Mouse (Mus musculus): Measurements from ENCODE around the gene Arhgap6. TPM values are rescaled to one million over a fixed set of nuclear protein-coding genes. Genes with fewer than 3 reads are reported as not detected.

Arhgap6 gene
- polyA plus RNA-seq, 1 experiment from 2014 or later, result 5.0 TPM

- Histone ChIP-seq H3K36me3 (ENCODE audit: control insufficient read depth, insufficient read depth, low read length) (no peaks in the 10 kb centered on the region), H3K4me1 (ENCODE audit: control insufficient read depth, insufficient read depth, low read length) (no peaks in the 10 kb centered on the region), H3K4me3 (ENCODE audit: low read depth, low read length) (no peak overlapping the region), H3K9ac (replicated peaks; ENCODE audit: low read depth, low read length) (no peak overlapping the region), H3K4me2 (ENCODE audit: low read depth, low read length) (no peak overlapping the region), H3K9me3 (ENCODE audit: control insufficient read depth, low read length) (no peaks in the 10 kb centered on the region), H3K27me3 (ENCODE audit: control insufficient read depth, insufficient read depth, low read length) (no peaks in the 10 kb centered on the region), H3K27ac (ENCODE audit: low read depth, low read length) (no peak overlapping the region)
- no peak for ATAC-seq (ENCODE audit: low read depth)
- 78% methylated on average over 4 of the region's 4 CpGs for WGBS
Observed at GRCm38 (mm10) chrX:169112662-169113061, 317.8 kb downstream of the Arhgap6 start.

- no peak for ATAC-seq (ENCODE audit: low read depth)
Observed at GRCm38 (mm10) chrX:169123115-169123772, 328.3 kb downstream of the Arhgap6 start.

GRCm38 (mm10) chrX:169123773-169124151 lies 328.9 kb downstream of the Arhgap6 start:
- WGBS, result 76% methylated on average over 3 of the region's 3 CpGs
- no peak for ATAC-seq (ENCODE audit: low read depth)

More at GRCm38 (mm10) chrX:169123115-169123772, 328.3 kb downstream of the Arhgap6 start:
- 86% methylated on average over 4 of the region's 4 CpGs for WGBS
- no peaks in the 10 kb centered on the region for H3K9me3 ChIP-seq (ENCODE audit: control insufficient read depth, low read length)
- no peak overlapping the region for H3K27ac ChIP-seq (ENCODE audit: low read depth, low read length)
- no peaks in the 10 kb centered on the region for H3K36me3 ChIP-seq (ENCODE audit: control insufficient read depth, insufficient read depth, low read length)
- no peaks in the 10 kb centered on the region for H3K27me3 ChIP-seq (ENCODE audit: control insufficient read depth, insufficient read depth, low read length)
- no peak overlapping the region for H3K9ac ChIP-seq (replicated peaks; ENCODE audit: low read depth, low read length)
- no peak overlapping the region for H3K4me3 ChIP-seq (ENCODE audit: low read depth, low read length)
- H3K4me2 ChIP-seq (ENCODE audit: low read depth, low read length), result no peak overlapping the region
- H3K4me1 ChIP-seq (ENCODE audit: control insufficient read depth, insufficient read depth, low read length), result no peaks in the 10 kb centered on the region

GRCm38 (mm10) chrX:169139758-169140157 lies 344.9 kb downstream of the Arhgap6 start:
- no peak overlapping the region for H3K4me2 ChIP-seq (ENCODE audit: low read depth, low read length)
- no peak overlapping the region for H3K9ac ChIP-seq (replicated peaks; ENCODE audit: low read depth, low read length)
- H3K9me3 ChIP-seq (ENCODE audit: control insufficient read depth, low read length), result no peaks in the 10 kb centered on the region
- WGBS, result 86% methylated on average over 7 of the region's 7 CpGs
- H3K36me3 ChIP-seq (ENCODE audit: control insufficient read depth, insufficient read depth, low read length), result no peaks in the 10 kb centered on the region
- no peaks in the 10 kb centered on the region for H3K4me1 ChIP-seq (ENCODE audit: control insufficient read depth, insufficient read depth, low read length)
- no peak overlapping the region for H3K4me3 ChIP-seq (ENCODE audit: low read depth, low read length)
- H3K27ac ChIP-seq (ENCODE audit: low read depth, low read length), result no peak overlapping the region
- no peak for ATAC-seq (ENCODE audit: low read depth)
- H3K27me3 ChIP-seq (ENCODE audit: control insufficient read depth, insufficient read depth, low read length), result no peaks in the 10 kb centered on the region

More at GRCm38 (mm10) chrX:169123773-169124151, 328.9 kb downstream of the Arhgap6 start:
- Histone ChIP-seq H3K4me3 (ENCODE audit: low read depth, low read length) (no peak overlapping the region), H3K27ac (ENCODE audit: low read depth, low read length) (no peak overlapping the region), H3K36me3 (ENCODE audit: control insufficient read depth, insufficient read depth, low read length) (no peaks in the 10 kb centered on the region), H3K9ac (replicated peaks; ENCODE audit: low read depth, low read length) (no peak overlapping the region), H3K4me2 (ENCODE audit: low read depth, low read length) (no peak overlapping the region), H3K27me3 (ENCODE audit: control insufficient read depth, insufficient read depth, low read length) (no peaks in the 10 kb centered on the region), H3K9me3 (ENCODE audit: control insufficient read depth, low read length) (no peaks in the 10 kb centered on the region), H3K4me1 (ENCODE audit: control insufficient read depth, insufficient read depth, low read length) (no peaks in the 10 kb centered on the region)

GRCm38 (mm10) chrX:169140467-169140866 lies 345.6 kb downstream of the Arhgap6 start:
- Histone ChIP-seq H3K4me3 (ENCODE audit: low read depth, low read length) (no peak overlapping the region), H3K4me2 (ENCODE audit: low read depth, low read length) (no peak overlapping the region), H3K36me3 (ENCODE audit: control insufficient read depth, insufficient read depth, low read length) (no peaks in the 10 kb centered on the region), H3K4me1 (ENCODE audit: control insufficient read depth, insufficient read depth, low read length) (no peaks in the 10 kb centered on the region), H3K27me3 (ENCODE audit: control insufficient read depth, insufficient read depth, low read length) (no peaks in the 10 kb centered on the region), H3K9ac (replicated peaks; ENCODE audit: low read depth, low read length) (no peak overlapping the region), H3K9me3 (ENCODE audit: control insufficient read depth, low read length) (no peaks in the 10 kb centered on the region), H3K27ac (ENCODE audit: low read depth, low read length) (no peak overlapping the region)
- ATAC-seq (ENCODE audit: low read depth), result no peak
- 90% methylated on average over 9 of the region's 9 CpGs for WGBS

GRCm38 (mm10) chrX:169153805-169154204 lies 358.9 kb downstream of the Arhgap6 start:
- H3K27ac ChIP-seq (ENCODE audit: low read depth, low read length), result no peak overlapping the region
- H3K4me2 ChIP-seq (ENCODE audit: low read depth, low read length), result no peak overlapping the region
- H3K36me3 ChIP-seq (ENCODE audit: control insufficient read depth, insufficient read depth, low read length), result no peaks in the 10 kb centered on the region
- no peak overlapping the region for H3K4me3 ChIP-seq (ENCODE audit: low read depth, low read length)
- H3K27me3 ChIP-seq (ENCODE audit: control insufficient read depth, insufficient read depth, low read length), result no peaks in the 10 kb centered on the region
- no peak overlapping the region for H3K9ac ChIP-seq (replicated peaks; ENCODE audit: low read depth, low read length)
- ATAC-seq (ENCODE audit: low read depth), result no peak
- no peaks in the 10 kb centered on the region for H3K4me1 ChIP-seq (ENCODE audit: control insufficient read depth, insufficient read depth, low read length)
- no peaks in the 10 kb centered on the region for H3K9me3 ChIP-seq (ENCODE audit: control insufficient read depth, low read length)

- Histone ChIP-seq H3K9me3 (ENCODE audit: control insufficient read depth, low read length) (no peaks in the 10 kb centered on the region), H3K9ac (replicated peaks; ENCODE audit: low read depth, low read length) (no peak overlapping the region), H3K4me1 (ENCODE audit: control insufficient read depth, insufficient read depth, low read length) (no peaks in the 10 kb centered on the region), H3K4me3 (ENCODE audit: low read depth, low read length) (no peak overlapping the region), H3K27ac (ENCODE audit: low read depth, low read length) (no peak overlapping the region), H3K27me3 (ENCODE audit: control insufficient read depth, insufficient read depth, low read length) (no peaks in the 10 kb centered on the region), H3K4me2 (ENCODE audit: low read depth, low read length) (no peak overlapping the region), H3K36me3 (ENCODE audit: control insufficient read depth, insufficient read depth, low read length) (no peaks in the 10 kb centered on the region)
- no peak for ATAC-seq (ENCODE audit: low read depth)
- WGBS, result 87% methylated on average over 6 of the region's 6 CpGs
Observed at GRCm38 (mm10) chrX:169158385-169158784, 363.5 kb downstream of the Arhgap6 start.

GRCm38 (mm10) chrX:169170981-169171380 lies 376.1 kb downstream of the Arhgap6 start:
- no peaks in the 10 kb centered on the region for H3K27me3 ChIP-seq (ENCODE audit: control insufficient read depth, insufficient read depth, low read length)
- ATAC-seq (ENCODE audit: low read depth), result no peak
- H3K9me3 ChIP-seq (ENCODE audit: control insufficient read depth, low read length), result no peaks in the 10 kb centered on the region
- H3K36me3 ChIP-seq (ENCODE audit: control insufficient read depth, insufficient read depth, low read length), result no peaks in the 10 kb centered on the region
- WGBS, result 88% methylated on average over 2 of the region's 2 CpGs
- H3K4me1 ChIP-seq (ENCODE audit: control insufficient read depth, insufficient read depth, low read length), result no peaks in the 10 kb centered on the region
- no peak overlapping the region for H3K4me3 ChIP-seq (ENCODE audit: low read depth, low read length)
- no peak overlapping the region for H3K27ac ChIP-seq (ENCODE audit: low read depth, low read length)
- no peak overlapping the region for H3K9ac ChIP-seq (replicated peaks; ENCODE audit: low read depth, low read length)
- no peak overlapping the region for H3K4me2 ChIP-seq (ENCODE audit: low read depth, low read length)

- H3K4me3 ChIP-seq (ENCODE audit: low read depth, low read length), result no peak overlapping the region
- no peak for ATAC-seq (ENCODE audit: low read depth)
- H3K36me3 ChIP-seq (ENCODE audit: control insufficient read depth, insufficient read depth, low read length), result no peaks in the 10 kb centered on the region
- no peaks in the 10 kb centered on the region for H3K4me1 ChIP-seq (ENCODE audit: control insufficient read depth, insufficient read depth, low read length)
- H3K9ac ChIP-seq (replicated peaks; ENCODE audit: low read depth, low read length), result no peak overlapping the region
- no peaks in the 10 kb centered on the region for H3K9me3 ChIP-seq (ENCODE audit: control insufficient read depth, low read length)
- H3K4me2 ChIP-seq (ENCODE audit: low read depth, low read length), result no peak overlapping the region
- H3K27me3 ChIP-seq (ENCODE audit: control insufficient read depth, insufficient read depth, low read length), result no peaks in the 10 kb centered on the region
- 80% methylated on average over 1 of the region's 1 CpGs for WGBS
- H3K27ac ChIP-seq (ENCODE audit: low read depth, low read length), result no peak overlapping the region
Observed at GRCm38 (mm10) chrX:169173796-169174195, 378.9 kb downstream of the Arhgap6 start.
